Mouse (Mus musculus) hindbrain, embryonic 14.5 days (tissue): ENCODE measurements around the gene Dip2a. TPM values are rescaled to one million over a fixed set of nuclear protein-coding genes. Genes with fewer than 3 reads are reported as not detected.

Experiments used
- ATAC-seq: fragments of 200-750 bp; cut with Nextera tagmentation; 2 replicates; pipeline ENCODE4 v1.8.0; 2017; ENCODE audit warnings: moderate number of reproducible peaks, mild to moderate bottlenecking, moderate TSS enrichment, moderate library complexity; ENCODE audit not compliant: low FRiP score
- DNase-seq: peaks from one replicate; pipeline ENCODE4 v3.0.0-alpha.2; 2015; ENCODE audit warnings: low spot score
- H3K27ac ChIP-seq: fragments of 300-500 bp; sonication (generic); 2 replicates; pipeline ENCODE4 v1.5.1; 2014; ENCODE audit warnings: mild to moderate bottlenecking, moderate library complexity
- H3K27me3 ChIP-seq: fragments of 300-500 bp; sonication (generic); 2 replicates; pipeline ENCODE4 v1.6.1; 2014; ENCODE audit warnings: mild to moderate bottlenecking, low read length, mixed read lengths; ENCODE audit not compliant: control insufficient read depth, insufficient read depth
- H3K36me3 ChIP-seq: fragments of 300-500 bp; sonication (generic); replicated peaks from 2 replicates; pipeline ENCODE4 v1.6.1; 2014; ENCODE audit not compliant: control insufficient read depth, insufficient read depth
- H3K4me1 ChIP-seq: fragments of 300-500 bp; sonication (generic); replicated peaks from 2 replicates; pipeline ENCODE4 v1.6.1; 2014; ENCODE audit warnings: antibody characterized with exemption, low read length, mixed read lengths; ENCODE audit not compliant: control insufficient read depth, insufficient read depth
- H3K4me2 ChIP-seq: fragments of 300-500 bp; sonication (generic); replicated peaks from 2 replicates; pipeline ENCODE4 v1.6.1; 2014; ENCODE audit warnings: mild to moderate bottlenecking, moderate library complexity
- H3K4me3 ChIP-seq: fragments of 300-500 bp; sonication (generic); replicated peaks from 2 replicates; pipeline ENCODE4 v1.5.1; 2014; ENCODE audit warnings: mild to moderate bottlenecking, low read length
- H3K9ac ChIP-seq: fragments of 300-500 bp; sonication (generic); 2 replicates; pipeline ENCODE4 v1.6.1; 2014
- H3K9me3 ChIP-seq: fragments of 300-500 bp; sonication (generic); 2 replicates; pipeline ENCODE4 v1.6.1; 2016; ENCODE audit warnings: low read length; ENCODE audit not compliant: control insufficient read depth
- WGBS: fragments of 180-500 bp; shearing (Covaris S2); extraction: QIAGEN DNeasy Blood & Tissue Kit; methylation state at CpG from one replicate; pipeline ENCODE4 v1.1.7; 2014; 5-methylcytosine and 5-hydroxymethylcytosine counted together
- polyA plus RNA-seq: library from polyadenylated mRNA; unstranded; fragments of >200 nt; fragmentation: Nextera tagmentation; extraction: Ambion mirVana; gene quantifications from 2 replicates; pipeline ENCODE4 v1.2.1, GENCODE M21; 2014

The Dip2a gene
- polyA plus RNA-seq, 1 experiment from 2014 or later: 11.3 TPM

DNA sequence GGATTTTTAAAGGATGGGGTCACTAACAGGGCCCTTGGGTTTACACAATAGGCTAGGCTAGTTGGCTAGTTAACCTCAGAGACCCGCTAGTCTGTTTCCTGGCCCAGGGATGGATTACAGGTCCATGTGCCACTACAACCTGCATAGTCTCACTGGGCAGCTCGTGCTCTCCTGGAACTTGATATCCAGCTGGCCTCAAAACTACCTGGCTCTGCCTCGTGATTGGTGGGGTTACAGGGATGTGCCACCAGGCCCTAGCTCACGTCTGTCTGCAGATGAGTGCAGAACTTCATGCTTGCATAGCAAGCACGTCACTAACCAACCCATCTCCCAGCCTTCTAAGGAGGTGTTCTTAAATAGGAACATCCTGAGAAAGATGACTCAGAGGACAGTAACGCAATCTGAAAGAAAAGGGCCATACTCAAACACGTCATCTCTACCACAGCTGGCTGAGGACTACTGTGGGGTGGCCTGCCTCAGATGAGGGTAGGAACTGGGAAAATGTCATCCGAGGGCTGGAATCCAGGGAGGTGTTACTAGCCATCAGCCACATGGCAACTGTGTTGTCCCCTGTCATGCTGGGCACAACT is 12.3 kb upstream of the Dip2a start:
- H3K4me1 ChIP-seq: no peaks in the 10 kb centered on the region
- H3K9me3 ChIP-seq: no peaks in the 10 kb centered on the region
- no peak overlapping the region for H3K4me2 ChIP-seq
- no peak for ATAC-seq
- no peaks in the 10 kb centered on the region for H3K27me3 ChIP-seq
- DNase-seq: no peak
- no peak overlapping the region for H3K9ac ChIP-seq
- H3K36me3 ChIP-seq: peaks cover 46% of the 10 kb centered on the region
- H3K4me3 ChIP-seq: no peak overlapping the region
- H3K27ac ChIP-seq: no peak overlapping the region
- 93% methylated on average over 8 of the region's 8 CpGs for WGBS

DNA sequence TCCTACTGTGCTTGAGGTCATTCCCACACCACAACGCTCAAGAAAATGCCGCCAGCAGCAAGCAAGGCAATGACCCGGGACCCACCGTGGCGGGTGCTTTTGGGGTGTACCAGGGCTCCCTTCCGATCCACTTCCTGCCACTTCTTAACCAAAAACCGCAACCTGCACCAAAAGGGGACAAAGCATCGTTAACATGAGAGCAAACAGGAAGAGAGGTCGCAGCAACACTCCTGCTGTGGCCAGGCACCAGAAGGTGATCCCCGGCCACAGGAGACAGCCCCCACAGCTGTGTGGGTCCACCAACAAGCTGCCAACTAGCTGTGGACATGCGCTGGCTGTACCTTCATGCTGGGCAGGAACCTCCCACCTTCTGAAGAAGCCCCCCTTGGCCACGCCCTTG is 9.9 kb upstream of the Dip2a start:
- 93% methylated on average over 12 of the region's 12 CpGs for WGBS

DNA sequence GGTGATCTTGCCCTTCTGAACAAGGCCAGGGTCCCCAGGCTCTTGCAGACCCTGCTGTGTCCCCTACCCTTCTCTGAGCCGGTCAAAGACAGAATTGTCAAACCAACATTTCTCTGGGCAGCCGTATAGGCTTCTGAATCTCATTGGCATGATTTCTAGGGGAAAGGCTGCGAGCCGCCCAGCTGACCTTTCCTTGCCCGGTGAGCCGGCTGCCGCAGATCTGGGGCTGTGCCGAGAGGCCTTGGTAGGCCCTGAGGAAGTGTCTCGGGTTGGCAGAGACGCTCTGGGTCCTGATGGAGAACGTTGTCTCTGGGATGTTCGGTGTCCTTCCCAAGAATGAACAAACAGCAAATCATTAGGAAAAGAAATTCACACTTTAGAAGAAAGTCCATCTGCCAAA is 8.9 kb upstream of the Dip2a start:
- H3K27me3 ChIP-seq: no peaks in the 10 kb centered on the region
- peaks cover 65% of the 10 kb centered on the region for H3K36me3 ChIP-seq
- H3K4me1 ChIP-seq: no peaks in the 10 kb centered on the region
- H3K27ac ChIP-seq: no peak overlapping the region
- H3K4me2 ChIP-seq: no peak overlapping the region
- DNase-seq (no peak), ATAC-seq (no peak)
- H3K4me3 ChIP-seq: no peak overlapping the region
- WGBS: 95% methylated on average over 12 of the region's 12 CpGs
- no peaks in the 10 kb centered on the region for H3K9me3 ChIP-seq
- H3K9ac ChIP-seq: no peak overlapping the region

More for the DNA sequence above, 9.9 kb upstream of the Dip2a start:
- no peak overlapping the region for H3K4me3 ChIP-seq
- no peak overlapping the region for H3K4me2 ChIP-seq
- H3K9me3 ChIP-seq: no peaks in the 10 kb centered on the region
- no peaks in the 10 kb centered on the region for H3K4me1 ChIP-seq
- DNase-seq: no peak
- no peak for ATAC-seq
- peaks cover 65% of the 10 kb centered on the region for H3K36me3 ChIP-seq
- no peaks in the 10 kb centered on the region for H3K27me3 ChIP-seq
- no peak overlapping the region for H3K27ac ChIP-seq
- no peak overlapping the region for H3K9ac ChIP-seq

DNA sequence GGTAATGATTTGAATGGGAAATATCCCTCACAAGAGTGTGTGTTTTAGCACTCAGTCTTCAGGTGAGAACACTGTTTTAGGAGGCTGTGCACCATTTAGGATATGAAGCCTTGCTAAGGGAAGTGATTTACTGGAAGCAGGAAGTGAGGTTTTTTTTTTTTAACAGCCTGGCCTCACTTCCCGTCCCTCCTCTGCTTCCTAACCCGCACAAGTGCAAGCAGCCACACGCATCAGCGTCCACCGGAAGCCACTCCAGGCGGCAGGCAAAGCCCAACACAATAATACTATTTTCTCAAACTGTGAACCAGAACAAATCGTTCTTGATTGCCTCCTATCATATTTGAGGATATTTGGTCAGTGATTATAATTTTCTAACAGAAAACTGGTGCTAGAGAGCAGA is 6.9 kb upstream of the Dip2a start:
- no peak overlapping the region for H3K4me2 ChIP-seq
- H3K9me3 ChIP-seq: no peaks in the 10 kb centered on the region
- H3K27me3 ChIP-seq: no peaks in the 10 kb centered on the region
- peaks cover 64% of the 10 kb centered on the region for H3K36me3 ChIP-seq
- DNase-seq: no peak
- no peak overlapping the region for H3K27ac ChIP-seq
- no peak for ATAC-seq
- H3K4me3 ChIP-seq: no peak overlapping the region
- H3K4me1 ChIP-seq: no peaks in the 10 kb centered on the region
- no peak overlapping the region for H3K9ac ChIP-seq
- 92% methylated on average over 7 of the region's 7 CpGs for WGBS

DNA sequence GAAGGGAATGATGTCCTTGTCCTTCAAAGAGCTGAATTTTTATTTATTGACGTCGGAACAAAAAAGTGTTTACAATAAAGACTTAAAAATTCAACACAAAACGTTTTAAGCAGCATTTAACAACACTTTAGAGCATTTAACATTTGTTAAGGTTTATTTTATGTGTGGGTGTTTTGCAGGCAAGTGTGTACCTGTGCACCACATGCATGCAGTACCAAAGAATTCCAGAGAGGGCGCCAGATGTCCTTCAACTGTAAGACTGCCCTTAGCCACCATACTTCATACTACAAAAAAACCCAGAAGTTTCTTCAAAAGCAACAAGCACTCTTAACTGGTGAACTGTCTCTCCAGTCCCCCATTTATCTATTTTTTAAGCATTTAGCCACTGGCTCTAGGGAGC is 1.5 kb upstream of the Dip2a start:
- no peaks in the 10 kb centered on the region for H3K9me3 ChIP-seq
- peaks cover 17% of the 10 kb centered on the region for H3K4me1 ChIP-seq
- H3K27ac ChIP-seq: no peak overlapping the region
- DNase-seq: peak; percentile 51
- H3K4me2 ChIP-seq: peak overlapping the region; percentile 82; the same call in 1 of the 2 replicates
- peaks cover 12% of the 10 kb centered on the region; the same call in 1 of the 2 replicates for H3K36me3 ChIP-seq
- 8% methylated on average over 4 of the region's 4 CpGs for WGBS
- H3K4me3 ChIP-seq: no peak overlapping the region
- no peak for ATAC-seq
- H3K27me3 ChIP-seq: no peaks in the 10 kb centered on the region
- H3K9ac ChIP-seq: no peak overlapping the region

DNA sequence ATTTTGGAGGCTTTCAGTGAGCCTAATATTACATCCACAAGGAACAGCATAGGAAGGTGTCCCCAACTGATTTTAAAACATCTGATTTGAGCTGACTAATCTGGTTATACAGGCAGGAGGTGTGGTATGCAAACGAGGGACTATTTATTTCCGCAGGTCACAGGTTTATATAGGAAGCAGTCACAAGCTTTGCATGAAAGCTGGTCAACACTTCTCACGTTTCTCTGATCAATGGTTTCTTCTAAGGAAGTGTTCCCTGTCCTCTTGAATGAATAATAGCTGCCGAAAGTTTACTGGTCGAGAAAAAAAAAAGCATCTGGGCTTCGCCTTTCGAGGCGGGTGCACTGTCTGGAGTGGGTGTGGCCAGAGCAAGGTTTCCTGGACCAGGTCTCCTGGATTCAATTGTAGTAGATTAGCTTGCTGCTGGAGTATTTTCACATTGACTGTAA is 976 bp upstream of the Dip2a start:
- Histone ChIP-seq H3K9me3 (no peaks in the 10 kb centered on the region), H3K4me1 (peaks cover 17% of the 10 kb centered on the region), H3K27me3 (no peaks in the 10 kb centered on the region), H3K27ac (no peak overlapping the region), H3K4me2 (peak overlapping the region; percentile 82), H3K9ac (peak overlapping the region; percentile 63), H3K36me3 (peaks cover 7% of the 10 kb centered on the region; the same call in 1 of the 2 replicates), H3K4me3 (peak overlapping the region; percentile 75)
- WGBS: 27% methylated on average over 8 of the region's 8 CpGs
- no peak for DNase-seq
- no peak for ATAC-seq

DNA sequence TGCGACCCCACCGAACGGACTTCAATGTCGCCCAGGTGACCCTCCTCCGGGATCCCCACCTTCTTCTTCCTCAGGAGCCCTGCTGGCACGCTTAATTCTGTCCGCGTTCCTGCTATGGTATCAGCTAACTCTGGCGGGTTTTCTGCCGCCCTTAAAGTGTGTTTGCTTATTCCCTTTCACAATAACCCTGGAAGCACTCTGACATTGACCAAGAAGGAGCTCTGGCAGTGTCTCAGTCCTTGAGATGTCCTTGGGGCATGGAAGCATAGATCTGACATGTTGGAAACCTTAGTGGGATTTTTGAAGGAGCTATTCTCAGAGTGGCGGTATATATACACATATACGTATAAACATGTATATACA is 430 bp upstream of the Dip2a start:
- H3K4me1 ChIP-seq: peaks cover 17% of the 10 kb centered on the region
- no peaks in the 10 kb centered on the region for H3K9me3 ChIP-seq
- H3K27me3 ChIP-seq: no peaks in the 10 kb centered on the region
- DNase-seq: no peak
- H3K9ac ChIP-seq: peak overlapping the region; percentile 63
- peak; percentile 12; the same call in 1 of the 2 replicates for ATAC-seq
- 8% methylated on average over 12 of the region's 12 CpGs for WGBS
- peaks cover 3% of the 10 kb centered on the region; the same call in 1 of the 2 replicates for H3K36me3 ChIP-seq
- peak overlapping the region; percentile 82 for H3K4me2 ChIP-seq
- peak overlapping the region; percentile 75 for H3K4me3 ChIP-seq
- peak overlapping the region; percentile 39; the same call in 1 of the 2 replicates for H3K27ac ChIP-seq

DNA sequence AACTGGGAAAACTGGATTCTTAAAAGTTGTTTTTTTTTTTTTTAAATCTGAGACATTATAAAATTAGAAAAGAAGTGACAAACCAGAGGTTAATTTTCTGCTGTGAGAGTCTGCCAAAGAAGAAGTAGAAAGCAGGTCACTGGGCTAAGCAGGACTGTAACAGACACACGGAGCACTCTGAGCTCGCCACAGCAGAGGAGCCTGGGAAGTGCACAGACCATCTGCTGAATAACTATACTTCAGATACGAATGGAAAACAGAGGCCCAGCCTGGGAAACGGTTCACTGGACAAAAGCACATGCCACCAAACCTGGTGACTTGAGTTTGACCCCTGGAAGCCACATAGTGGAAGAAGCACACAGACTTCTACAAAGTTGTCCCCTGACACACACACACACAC is 10.7 kb downstream of the Dip2a start:
- ATAC-seq: no peak
- no peak overlapping the region for H3K4me3 ChIP-seq
- no peaks in the 10 kb centered on the region for H3K4me1 ChIP-seq
- H3K9ac ChIP-seq: no peak overlapping the region
- H3K36me3 ChIP-seq: no peaks in the 10 kb centered on the region
- H3K27ac ChIP-seq: no peak overlapping the region
- no peaks in the 10 kb centered on the region for H3K9me3 ChIP-seq
- H3K4me2 ChIP-seq: no peak overlapping the region
- 26% methylated on average over 4 of the region's 4 CpGs for WGBS
- DNase-seq: no peak
- H3K27me3 ChIP-seq: no peaks in the 10 kb centered on the region

DNA sequence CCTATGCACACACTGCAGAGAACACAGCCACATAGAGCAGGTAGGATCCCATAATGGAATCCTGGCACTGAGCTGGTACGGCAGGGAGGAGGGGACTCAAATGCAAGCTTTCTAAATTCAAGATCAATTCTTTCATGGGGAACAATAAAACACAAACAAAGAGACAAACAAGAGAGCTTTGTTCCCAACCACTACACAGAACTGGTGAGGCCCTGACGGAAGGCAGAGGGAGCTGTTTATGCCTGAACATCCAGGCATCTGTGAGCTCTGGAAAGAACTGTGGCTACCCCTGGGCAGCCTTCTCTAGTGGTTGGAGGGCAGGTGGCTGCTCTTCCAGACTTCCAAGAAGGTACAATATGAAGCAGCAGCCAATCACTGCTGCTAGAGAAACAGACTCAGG is 13.1 kb downstream of the Dip2a start:
- no peak overlapping the region for H3K4me3 ChIP-seq
- H3K4me2 ChIP-seq: no peak overlapping the region
- no peak overlapping the region for H3K9ac ChIP-seq
- ATAC-seq: no peak
- DNase-seq: no peak
- no peaks in the 10 kb centered on the region for H3K36me3 ChIP-seq
- H3K4me1 ChIP-seq: no peaks in the 10 kb centered on the region
- 23% methylated on average over 2 of the region's 2 CpGs for WGBS
- H3K9me3 ChIP-seq: no peaks in the 10 kb centered on the region
- no peaks in the 10 kb centered on the region for H3K27me3 ChIP-seq
- H3K27ac ChIP-seq: no peak overlapping the region

DNA sequence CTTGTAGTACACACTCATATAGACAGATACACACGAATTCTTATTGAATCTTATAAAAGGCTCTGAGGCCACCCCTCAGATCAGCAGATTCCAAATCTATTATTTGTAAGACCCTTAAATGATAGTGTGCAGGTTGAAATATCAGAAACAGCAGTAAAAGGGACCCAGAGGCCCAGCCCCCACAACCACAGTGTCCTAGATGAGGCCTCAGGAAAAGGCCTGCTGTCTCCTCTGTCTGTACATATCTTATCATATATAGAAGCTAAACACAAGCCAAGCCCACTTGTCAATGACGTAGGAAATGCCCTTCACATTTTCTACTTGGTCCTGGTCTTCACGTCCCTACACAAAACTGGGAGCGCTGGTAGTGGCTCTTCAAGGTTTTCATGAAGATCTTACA is 16.0 kb downstream of the Dip2a start:
- Histone ChIP-seq H3K4me1 (no peaks in the 10 kb centered on the region), H3K9me3 (no peaks in the 10 kb centered on the region), H3K27ac (no peak overlapping the region), H3K4me2 (no peak overlapping the region), H3K27me3 (no peaks in the 10 kb centered on the region), H3K36me3 (peaks cover 10% of the 10 kb centered on the region; the same call in 1 of the 2 replicates), H3K4me3 (no peak overlapping the region), H3K9ac (no peak overlapping the region)
- no peak for DNase-seq
- ATAC-seq: no peak
- WGBS: 90% methylated on average over 4 of the region's 4 CpGs
